In genomic region chr6:97658921-97659320, GRCm38 (mm10) we compare ENCODE assay signal across 15 mouse cellular contexts.
"Had no signal": no experiment of that assay in that cellular context is flagged by ENCODE, and none has a peak within 500 bp of the region (broad histone marks: within the 10 kb centered on the region; RNA-seq: fewer than 3 reads in every experiment).

No protein-coding gene starts in this region.

- H3K4me3 ChIP-seq: lung, embryonic 15.5 days; megakaryocyte, embryonic 14.5 days; midbrain, embryonic 13.5 days; midbrain, embryonic 15.5 days; neural tube, embryonic 12.5 days had no signal

- H3K4me2 ChIP-seq: lung, embryonic 15.5 days; midbrain, embryonic 11.5 days; midbrain, embryonic 13.5 days; midbrain, embryonic 15.5 days; neural tube, embryonic 12.5 days had no signal

- H3K9ac ChIP-seq: lung, embryonic 15.5 days; midbrain, embryonic 13.5 days; midbrain, embryonic 15.5 days; neural tube, embryonic 12.5 days had no signal

- DNase-seq: lung, adult 2 months; lung, postnatal 14 days; lung, postnatal 36 days; right cerebral cortex, postnatal 14 days; thymus, adult 18-20 months; thymus, postnatal 14 days; thymus, postnatal 36 days had no signal

- H3K36me3 ChIP-seq: lung, embryonic 15.5 days; midbrain, embryonic 13.5 days; midbrain, embryonic 15.5 days; neural tube, embryonic 12.5 days had no signal

- H3K27ac ChIP-seq: lung, embryonic 15.5 days; macrophage; midbrain, embryonic 13.5 days; midbrain, embryonic 15.5 days; neural tube, embryonic 12.5 days had no signal

- H3K9me3 ChIP-seq: lung, embryonic 15.5 days; midbrain, embryonic 13.5 days; midbrain, embryonic 15.5 days; neural tube, embryonic 12.5 days had no signal

- H3K27me3 ChIP-seq: lung, embryonic 15.5 days; megakaryocyte, embryonic 14.5 days; midbrain, embryonic 13.5 days; midbrain, embryonic 15.5 days; neural tube, embryonic 12.5 days had no signal

- ATAC-seq: lung, postnatal 0 days; midbrain, embryonic 13.5 days; midbrain, embryonic 15.5 days had no signal

- H3K4me1 ChIP-seq: lung, embryonic 15.5 days; megakaryocyte, embryonic 14.5 days; midbrain, embryonic 13.5 days; midbrain, embryonic 15.5 days; neural tube, embryonic 12.5 days had no signal
